Mouse (Mus musculus): Measurements from ENCODE around the gene Prrx1. TPM values are rescaled to one million over a fixed set of nuclear protein-coding genes. Genes with fewer than 3 reads are reported as not detected.

Gene Prrx1
- polyA plus RNA-seq, 2 experiments from 2014 or later, result not detected

GRCm38 (mm10) chr1:163255884-163256283, 57.6 kb downstream of the Prrx1 start:
- ATAC-seq, result no peak

GRCm38 (mm10) chr1:163252796-163253195, 60.7 kb downstream of the Prrx1 start:
- ATAC-seq, result no peak

- no peak for ATAC-seq
Measured at GRCm38 (mm10) chr1:163252331-163252730, 61.2 kb downstream of the Prrx1 start.

- ATAC-seq, result no peak
Measured at GRCm38 (mm10) chr1:163251766-163252165, 61.7 kb downstream of the Prrx1 start.

GRCm38 (mm10) chr1:163238950-163239349, 74.6 kb downstream of the Prrx1 start:
- ATAC-seq, result no peak

- no peak for ATAC-seq
Measured at GRCm38 (mm10) chr1:163231230-163231629, 82.3 kb downstream of the Prrx1 start.

GRCm38 (mm10) chr1:163226271-163226670, 87.2 kb downstream of the Prrx1 start:
- no peak for ATAC-seq

GRCm38 (mm10) chr1:163221767-163222166, 91.7 kb downstream of the Prrx1 start:
- ATAC-seq, result no peak

GRCm38 (mm10) chr1:163208919-163209867, 104.3 kb downstream of the Prrx1 start:
- ATAC-seq, result no peak

- ATAC-seq, result no peak
Measured at GRCm38 (mm10) chr1:163198767-163199166, 114.7 kb downstream of the Prrx1 start.

GRCm38 (mm10) chr1:163198059-163198458, 115.5 kb downstream of the Prrx1 start:
- no peak for ATAC-seq

Other genes with a start within 250 kb of the Prrx1 start
- not detected for gene Mroh9, start 228.0 kb downstream of the Prrx1 start, polyA plus RNA-seq (2017; shearing (Covaris generic))
- gene Gorab, start 90.0 kb upstream of the Prrx1 start, polyA plus RNA-seq (2017; shearing (Covaris generic)), result 10 to 100 TPM; 10.7 to 15.8 TPM